Mouse (Mus musculus) cortical plate, adult 2 months (tissue): ENCODE data around the gene Kera.

Experiments
- CTCF ChIP-seq: fragments of 200-500 bp; IDR thresholded peaks from 2 replicates; pipeline ENCODE4 v1.5.1; 2011; ENCODE audit warnings: mild to moderate bottlenecking, control low read depth, low read length; ENCODE audit not compliant: insufficient read depth; ENCODE audit errors: extremely low read depth
- POLR2A ChIP-seq: fragments of 200-500 bp; IDR thresholded peaks from 2 replicates; pipeline ENCODE4 v1.6.1; 2011; ENCODE audit warnings: mild to moderate bottlenecking, low read length, control low read depth; ENCODE audit not compliant: insufficient read depth; ENCODE audit errors: extremely low read depth

DNA sequence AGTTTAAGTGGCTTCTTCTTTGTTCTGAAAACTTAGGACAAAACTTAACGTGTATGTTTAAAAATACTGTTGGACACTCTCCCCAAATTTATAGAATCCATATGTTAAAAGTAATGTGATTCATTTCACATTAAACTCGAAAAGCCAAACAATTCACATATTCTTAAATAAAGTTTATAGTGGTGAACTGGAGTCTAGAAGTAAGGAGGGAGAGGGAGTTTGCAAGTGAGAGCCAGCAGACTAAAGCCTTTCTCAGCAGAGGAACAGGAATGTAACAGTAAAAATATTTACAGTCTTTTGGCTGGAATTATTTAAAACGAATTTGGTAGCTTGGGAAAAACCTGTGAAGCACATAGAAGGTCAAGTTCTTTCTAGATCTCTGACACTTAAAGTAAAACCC, 15.6 kb upstream of the Kera start:
- TF ChIP-seq CTCF (no peak), POLR2A (no peak)
